Mouse (Mus musculus) hindbrain, embryonic 10.5 days (tissue): ENCODE measurements at regions not wholly inside any gene's neighbourhood (a gene's known extent, or its start where the extent isn't known, plus 50 kb on each side); places are given as distances from the start of the nearest gene placed in this dataset.

Source experiments
- DNase-seq: peaks from one replicate; pipeline ENCODE4 v3.0.0-alpha.2; 2017; ENCODE audit warnings: low spot score
- H3K27ac ChIP-seq: fragments of 300-500 bp; sonication (generic); 2 replicates; pipeline ENCODE4 v1.5.1; 2016; ENCODE audit warnings: mild to moderate bottlenecking, moderate library complexity
- H3K27me3 ChIP-seq: fragments of 300-500 bp; sonication (generic); 2 replicates; pipeline ENCODE4 v1.6.1; 2016; ENCODE audit warnings: mild to moderate bottlenecking; ENCODE audit not compliant: poor library complexity, insufficient read depth, severe bottlenecking
- H3K36me3 ChIP-seq: fragments of 300-500 bp; sonication (generic); 2 replicates; pipeline ENCODE4 v1.6.1; 2016; ENCODE audit warnings: mild to moderate bottlenecking, moderate library complexity
- H3K4me1 ChIP-seq: fragments of 300-500 bp; sonication (generic); replicated peaks from 2 replicates; pipeline ENCODE4 v1.6.1; 2016; ENCODE audit warnings: mild to moderate bottlenecking
- H3K4me3 ChIP-seq: fragments of 300-500 bp; sonication (generic); 2 replicates; pipeline ENCODE4 v1.5.1; 2016; ENCODE audit warnings: mild to moderate bottlenecking, moderate library complexity
- H3K9me3 ChIP-seq: fragments of 300-500 bp; sonication (generic); 2 replicates; pipeline ENCODE4 v1.6.1; 2016; ENCODE audit warnings: mild to moderate bottlenecking, moderate library complexity
- WGBS: fragments of 180-500 bp; shearing (Covaris S2); methylation state at CpG from one replicate; pipeline ENCODE4 v1.1.7; 2016; 5-methylcytosine and 5-hydroxymethylcytosine counted together

DNA sequence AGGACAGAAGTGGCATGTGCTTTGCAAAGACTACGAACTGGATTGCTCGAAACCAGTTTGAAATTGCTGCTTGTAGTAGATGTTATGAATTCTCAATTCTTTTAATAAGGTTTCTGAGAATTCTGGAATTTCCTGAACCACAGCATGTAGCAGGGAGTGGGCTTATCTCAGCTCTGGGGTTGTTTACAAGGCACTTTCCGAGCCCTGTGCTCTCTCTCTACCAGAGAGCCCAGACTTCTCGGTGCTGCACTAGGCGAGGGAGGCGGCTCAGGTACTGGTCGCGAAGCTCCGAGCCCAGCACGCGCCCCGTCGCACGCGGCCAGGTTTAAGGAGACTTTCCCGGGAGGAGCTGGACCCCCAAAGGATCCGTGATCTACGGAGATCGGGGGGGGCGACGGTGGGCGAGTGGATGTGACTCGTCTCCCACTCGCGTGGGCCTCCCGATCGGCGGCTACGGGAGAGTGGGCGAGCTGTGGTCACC lies 51.9 kb upstream of the Gpc5 start:
- WGBS = 3% methylated on average over 30 of the region's 30 CpGs
- no peak for DNase-seq

GRCm38 (mm10) chr14:115040578-115041206 lies 51.3 kb upstream of the Gpc5 start:
- peaks cover 9% of the 10 kb centered on the region for H3K27me3 ChIP-seq
- H3K4me3 ChIP-seq = peak overlapping the region; percentile 91
- H3K9me3 ChIP-seq = no peaks in the 10 kb centered on the region
- peaks cover 22% of the 10 kb centered on the region for H3K4me1 ChIP-seq
- peaks cover 31% of the 10 kb centered on the region for H3K36me3 ChIP-seq
- peak overlapping the region; percentile 100 for H3K27ac ChIP-seq
- peak; percentile 92 for DNase-seq
- WGBS = under 1% methylated on average over 93 of the region's 94 CpGs

More for the DNA sequence above, 51.9 kb upstream of the Gpc5 start:
- Histone ChIP-seq H3K4me1 (peaks cover 22% of the 10 kb centered on the region), H3K27ac (peak overlapping the region; percentile 100), H3K27me3 (peaks cover 9% of the 10 kb centered on the region), H3K4me3 (peak overlapping the region; percentile 91), H3K9me3 (no peaks in the 10 kb centered on the region), H3K36me3 (peaks cover 25% of the 10 kb centered on the region)

DNA sequence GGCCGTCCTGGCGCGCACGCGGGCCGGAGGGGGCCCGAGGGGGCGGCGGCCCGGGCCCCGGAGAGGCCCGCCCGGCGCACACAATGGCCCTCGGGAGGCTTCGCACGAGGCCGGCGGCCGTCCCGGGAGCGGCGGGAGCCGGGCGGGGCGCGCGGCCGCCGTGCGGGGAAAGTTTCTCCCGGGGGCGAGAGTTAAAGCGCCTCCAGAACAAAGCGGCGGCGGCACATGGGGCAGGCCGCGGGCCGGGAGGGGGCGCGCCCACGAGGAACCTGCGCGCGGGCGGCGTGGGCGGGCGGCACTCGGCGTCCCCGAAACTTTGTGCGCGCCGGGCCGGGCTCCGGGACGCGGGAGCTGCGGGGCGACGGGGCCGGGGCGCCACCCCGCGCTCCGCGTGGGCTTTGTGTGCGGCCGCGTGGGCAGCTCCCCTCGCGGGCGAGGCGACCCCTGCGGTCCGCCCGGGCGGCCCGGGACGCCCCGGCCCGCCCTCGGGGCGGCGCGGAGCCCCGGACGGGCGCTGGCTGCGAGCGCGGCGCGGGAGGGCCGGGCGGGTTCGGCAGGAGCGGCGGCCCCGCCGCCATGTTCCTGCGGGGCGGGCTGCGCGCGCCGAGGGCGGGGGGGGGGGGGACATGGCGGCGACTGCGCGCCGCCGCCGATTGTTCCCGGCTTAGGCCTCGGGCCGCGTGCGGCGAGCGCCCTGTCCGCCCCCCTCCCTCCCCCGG lies 50.5 kb upstream of the Gpc5 start:
- DNase-seq = peak; percentile 36
- Histone ChIP-seq H3K4me3 (peak overlapping the region; percentile 91), H3K4me1 (peaks cover 22% of the 10 kb centered on the region), H3K27ac (peak overlapping the region; percentile 100), H3K36me3 (peaks cover 39% of the 10 kb centered on the region), H3K27me3 (peaks cover 9% of the 10 kb centered on the region), H3K9me3 (no peaks in the 10 kb centered on the region)
- under 1% methylated on average over 115 of the region's 126 CpGs for WGBS

DNA sequence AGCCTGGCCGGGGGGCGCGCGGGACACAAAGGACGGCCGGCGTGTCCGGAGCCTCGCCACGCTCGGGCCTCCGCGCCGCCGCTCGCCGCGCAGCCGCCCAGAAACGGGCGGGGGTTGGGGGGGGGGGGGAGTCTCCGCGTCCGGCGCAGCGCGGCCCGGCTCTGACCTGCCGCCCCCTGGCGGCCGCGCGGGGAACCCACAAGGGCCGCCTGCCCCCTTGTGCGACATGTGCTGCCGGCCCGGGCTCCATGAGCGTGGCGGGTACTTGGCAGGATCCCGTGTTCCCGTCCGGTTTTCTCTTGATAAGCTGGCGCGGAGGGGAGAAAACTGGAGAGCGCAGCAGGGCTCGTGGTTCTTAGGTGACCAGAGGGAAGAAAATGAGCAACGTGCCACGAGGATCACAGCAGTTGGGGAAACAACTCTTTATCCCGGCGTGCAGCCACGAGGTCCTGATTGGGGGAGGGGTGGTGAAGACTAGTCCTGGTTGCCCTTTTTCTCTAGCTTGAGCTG lies 49.9 kb upstream of the Gpc5 start:
- H3K4me3 ChIP-seq = peak overlapping the region; percentile 91
- peaks cover 45% of the 10 kb centered on the region for H3K36me3 ChIP-seq
- H3K9me3 ChIP-seq = no peaks in the 10 kb centered on the region
- peak overlapping the region; percentile 100 for H3K27ac ChIP-seq
- H3K4me1 ChIP-seq = peaks cover 22% of the 10 kb centered on the region
- peak; percentile 86 for DNase-seq
- WGBS = under 1% methylated on average over 28 of the region's 51 CpGs
- peaks cover 9% of the 10 kb centered on the region for H3K27me3 ChIP-seq
